Mouse (Mus musculus) midbrain, embryonic 12.5 days (tissue): ENCODE data around the gene Rpl6. TPM values are rescaled to one million over a fixed set of nuclear protein-coding genes. Genes with fewer than 3 reads are reported as not detected.

ENCODE experiments used
- ATAC-seq: fragments of 200-750 bp; cut with Nextera tagmentation; 2 replicates; pipeline ENCODE4 v1.8.0; 2017; ENCODE audit warnings: low read depth, moderate TSS enrichment, moderate library complexity; ENCODE audit not compliant: low FRiP score
- H3K27ac ChIP-seq: fragments of 300-500 bp; sonication (generic); replicated peaks from 2 replicates; pipeline ENCODE4 v1.5.1; 2016; ENCODE audit warnings: mild to moderate bottlenecking
- H3K27me3 ChIP-seq: fragments of 300-500 bp; sonication (generic); 2 replicates; pipeline ENCODE4 v1.6.1; 2016; ENCODE audit warnings: mild to moderate bottlenecking
- H3K36me3 ChIP-seq: fragments of 300-500 bp; sonication (generic); 2 replicates; pipeline ENCODE4 v1.6.1; 2016
- H3K4me1 ChIP-seq: fragments of 300-500 bp; sonication (generic); 2 replicates; pipeline ENCODE4 v1.6.1; 2016
- H3K4me2 ChIP-seq: fragments of 300-500 bp; sonication (generic); replicated peaks from 2 replicates; pipeline ENCODE4 v1.6.1; 2016; ENCODE audit warnings: mild to moderate bottlenecking, moderate library complexity
- H3K4me3 ChIP-seq: fragments of 300-500 bp; sonication (generic); 2 replicates; pipeline ENCODE4 v1.5.1; 2016; ENCODE audit warnings: mild to moderate bottlenecking
- H3K9ac ChIP-seq: fragments of 300-500 bp; sonication (generic); replicated peaks from 2 replicates; pipeline ENCODE4 v1.6.1; 2016; ENCODE audit warnings: mild to moderate bottlenecking, moderate library complexity
- H3K9me3 ChIP-seq: fragments of 300-500 bp; sonication (generic); 2 replicates; pipeline ENCODE4 v1.6.1; 2016; ENCODE audit warnings: mild to moderate bottlenecking
- WGBS: fragments of 180-500 bp; shearing (Covaris S2); methylation state at CpG from one replicate; pipeline ENCODE4 v1.1.7; 2016; 5-methylcytosine and 5-hydroxymethylcytosine counted together
- polyA plus RNA-seq: library from polyadenylated mRNA; unstranded; fragments of >200 nt; fragmentation: Nextera tagmentation; extraction: Ambion mirVana; gene quantifications from 2 replicates; pipeline ENCODE4 v1.2.1, GENCODE M21; 2016

Rpl6 gene
- polyA plus RNA-seq, 1 experiment from 2014 or later, result 502 TPM

DNA sequence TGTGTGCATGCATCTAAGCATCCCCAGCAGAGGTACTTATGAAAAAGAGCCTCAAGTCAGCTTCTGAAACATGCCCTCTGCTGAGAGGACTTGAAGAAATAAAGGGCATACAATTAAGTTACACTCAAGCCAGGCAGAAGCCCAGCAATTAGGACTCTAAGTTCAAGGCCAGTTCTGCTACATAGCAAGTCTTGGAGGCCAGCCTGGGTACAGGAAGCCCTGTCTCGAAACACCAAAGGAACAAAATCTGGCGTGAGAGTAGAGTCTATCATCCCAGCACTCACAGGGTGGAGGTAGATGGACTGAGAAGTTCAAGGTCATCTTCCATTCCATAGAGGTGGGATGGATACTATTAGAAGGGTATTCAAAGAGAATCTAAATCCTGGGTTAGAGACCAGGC, 19.9 kb upstream of the Rpl6 start:
- no peak overlapping the region for H3K9ac ChIP-seq
- no peaks in the 10 kb centered on the region for H3K36me3 ChIP-seq
- WGBS, result 90% methylated on average over 2 of the region's 2 CpGs
- no peak overlapping the region for H3K4me3 ChIP-seq
- H3K27me3 ChIP-seq, result no peaks in the 10 kb centered on the region
- ATAC-seq, result no peak
- peaks cover 51% of the 10 kb centered on the region for H3K4me1 ChIP-seq
- H3K9me3 ChIP-seq, result no peaks in the 10 kb centered on the region
- H3K27ac ChIP-seq, result 0 out of 2 replicates have a peak overlapping the region, but pooled peaks have one; percentile 16
- no peak overlapping the region for H3K4me2 ChIP-seq

DNA sequence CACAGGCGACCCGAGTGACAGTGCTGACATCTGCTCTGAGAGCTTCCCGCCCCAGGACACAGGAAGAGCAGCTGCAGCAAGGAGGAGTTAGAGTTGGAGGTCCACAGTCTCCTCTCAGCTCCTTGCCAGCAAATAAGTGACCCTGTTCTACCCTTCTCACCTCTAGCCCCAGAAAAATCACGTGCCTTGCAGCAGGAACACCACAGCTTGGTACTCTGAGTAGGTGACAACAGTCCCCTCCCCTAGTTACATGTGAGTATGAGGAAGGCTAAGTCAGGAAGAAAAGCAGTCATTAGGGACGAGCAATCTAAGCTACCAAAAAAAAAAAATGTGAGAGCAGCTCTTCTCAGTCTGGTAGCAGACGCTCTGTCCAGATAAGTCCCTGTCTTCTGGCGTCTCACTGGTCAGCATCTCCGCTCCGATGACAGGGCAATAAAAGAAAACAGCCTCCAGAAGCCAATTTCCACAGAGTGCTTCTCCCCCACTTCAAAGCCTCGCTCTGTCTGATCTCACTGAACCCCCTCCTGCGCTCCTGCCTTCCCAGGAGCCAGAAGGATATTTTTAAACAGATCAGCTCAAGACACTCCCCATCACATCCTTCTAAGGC, 19.2 kb upstream of the Rpl6 start:
- Histone ChIP-seq H3K27ac (peak overlapping the region; percentile 52), H3K9me3 (no peaks in the 10 kb centered on the region), H3K27me3 (no peaks in the 10 kb centered on the region), H3K4me3 (no peak overlapping the region), H3K4me1 (peaks cover 49% of the 10 kb centered on the region), H3K9ac (no peak overlapping the region), H3K4me2 (0 out of 2 replicates have a peak overlapping the region, but pooled peaks have one; percentile 4), H3K36me3 (no peaks in the 10 kb centered on the region)
- no peak for ATAC-seq
- WGBS, result 44% methylated on average over 11 of the region's 11 CpGs

DNA sequence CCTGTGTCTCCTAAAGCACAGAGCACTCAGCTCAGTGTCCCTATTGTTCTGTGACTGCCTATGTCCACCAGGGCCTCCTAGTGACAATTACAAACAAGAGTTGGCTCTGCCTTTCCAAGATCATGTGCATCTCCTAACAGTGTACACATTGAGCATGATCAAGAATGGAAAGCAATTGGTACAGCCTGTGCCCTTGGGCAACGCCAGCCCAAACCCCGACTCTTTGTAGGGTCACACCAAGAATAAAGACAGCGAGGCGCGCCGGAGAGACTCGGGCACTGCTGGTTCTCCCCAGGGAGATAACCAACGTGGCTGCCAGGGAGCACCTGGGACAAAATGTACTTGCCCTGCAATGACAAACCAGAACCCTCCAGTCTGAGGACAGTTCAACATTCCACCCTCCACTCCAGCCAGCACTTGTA, 16.7 kb upstream of the Rpl6 start:
- no peak for ATAC-seq
- Histone ChIP-seq H3K4me1 (peaks cover 58% of the 10 kb centered on the region), H3K27ac (no peak overlapping the region), H3K4me3 (no peak overlapping the region), H3K4me2 (peak overlapping the region; percentile 6; the same call in 1 of the 2 replicates), H3K9me3 (no peaks in the 10 kb centered on the region), H3K27me3 (no peaks in the 10 kb centered on the region), H3K36me3 (no peaks in the 10 kb centered on the region), H3K9ac (0 out of 2 replicates have a peak overlapping the region, but pooled peaks have one; percentile 11)
- WGBS, result 81% methylated on average over 8 of the region's 8 CpGs

DNA sequence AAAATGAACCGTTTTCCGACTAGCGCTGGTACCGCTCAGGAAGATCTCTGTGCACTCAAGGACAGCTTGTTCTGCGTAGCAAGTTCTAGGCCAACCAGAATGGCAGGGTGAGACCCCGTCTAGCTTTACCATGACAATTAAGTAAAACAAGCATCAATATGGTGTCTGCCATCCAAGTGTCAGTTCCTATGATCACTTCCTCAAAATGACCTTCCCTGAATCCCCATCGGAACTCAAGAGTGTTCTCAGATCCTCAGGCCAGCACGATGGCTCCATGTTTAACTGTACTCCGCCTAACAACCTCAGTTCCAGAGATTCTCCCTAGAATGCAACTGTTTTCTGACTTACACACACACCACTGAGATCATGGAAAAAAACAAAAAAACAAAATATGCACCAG, 16.0 kb upstream of the Rpl6 start:
- Histone ChIP-seq H3K4me2 (no peak overlapping the region; the same call in 1 of the 2 replicates), H3K36me3 (no peaks in the 10 kb centered on the region), H3K9ac (0 out of 2 replicates have a peak overlapping the region, but pooled peaks have one; percentile 11), H3K27me3 (no peaks in the 10 kb centered on the region), H3K27ac (no peak overlapping the region), H3K4me3 (no peak overlapping the region), H3K9me3 (no peaks in the 10 kb centered on the region), H3K4me1 (peaks cover 56% of the 10 kb centered on the region)
- WGBS, result 89% methylated on average over 9 of the region's 9 CpGs
- no peak for ATAC-seq

DNA sequence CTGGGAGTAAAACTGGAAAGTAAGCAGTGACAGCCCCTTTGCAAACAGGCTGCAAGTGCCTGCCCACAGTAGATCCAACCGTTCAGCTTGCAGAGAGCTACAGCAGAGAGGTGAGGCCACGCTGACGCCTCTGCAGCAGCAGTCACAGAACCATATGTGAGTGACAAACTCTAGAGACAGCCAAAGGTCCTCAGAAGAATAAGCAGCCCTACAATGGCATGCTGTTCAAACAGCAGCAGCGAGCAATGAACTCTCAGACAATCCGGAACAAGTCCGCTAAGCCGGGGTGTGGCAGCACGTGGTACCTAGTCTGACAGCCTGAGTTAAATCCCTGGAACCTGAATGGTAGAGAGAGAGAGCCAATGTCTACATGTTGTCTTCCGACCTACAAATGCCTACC, 15.1 kb upstream of the Rpl6 start:
- Histone ChIP-seq H3K4me1 (peaks cover 51% of the 10 kb centered on the region), H3K9me3 (no peaks in the 10 kb centered on the region), H3K9ac (no peak overlapping the region; the same call in 1 of the 2 replicates), H3K27ac (no peak overlapping the region; the same call in 1 of the 2 replicates), H3K36me3 (no peaks in the 10 kb centered on the region), H3K27me3 (no peaks in the 10 kb centered on the region), H3K4me3 (no peak overlapping the region), H3K4me2 (peak overlapping the region; percentile 21; the same call in 1 of the 2 replicates)
- 76% methylated on average over 9 of the region's 9 CpGs for WGBS
- ATAC-seq, result no peak

DNA sequence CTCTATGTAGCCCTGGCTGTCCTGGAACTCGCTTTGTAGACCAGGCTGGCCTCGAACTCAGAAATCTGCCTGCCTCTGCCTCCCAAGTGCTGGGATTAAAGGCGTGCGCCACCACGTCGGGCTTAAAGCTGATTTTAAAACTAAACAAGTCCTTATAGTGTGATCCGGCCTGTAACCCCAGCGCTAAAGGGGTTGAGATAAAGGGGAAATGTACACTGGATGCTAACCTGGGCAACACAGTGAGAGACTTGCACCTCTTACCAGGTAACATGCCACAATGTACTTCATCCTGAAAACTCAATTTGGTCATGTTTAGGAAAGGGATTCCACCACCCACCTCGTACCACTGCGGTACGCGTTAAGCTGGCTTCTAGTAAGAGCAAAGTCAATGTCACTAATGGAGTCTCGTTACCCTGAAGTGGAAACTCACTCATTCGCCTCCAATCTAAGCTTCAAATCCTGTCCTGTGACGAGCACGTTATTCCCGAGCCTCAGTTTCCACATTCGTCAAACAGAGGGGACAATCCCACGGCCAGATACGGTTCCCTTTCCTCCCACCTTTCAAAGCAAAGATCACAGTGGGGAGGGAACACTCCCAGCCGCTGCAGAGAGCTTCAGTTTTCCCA, 14.0 kb upstream of the Rpl6 start:
- 33% methylated on average over 21 of the region's 21 CpGs for WGBS
- H3K9me3 ChIP-seq, result no peaks in the 10 kb centered on the region
- 0 out of 2 replicates have a peak, but pooled peaks cover 3% of the 10 kb centered on the region for H3K27me3 ChIP-seq
- peak overlapping the region; percentile 99 for H3K4me3 ChIP-seq
- no peaks in the 10 kb centered on the region for H3K36me3 ChIP-seq
- ATAC-seq, result no peak
- H3K27ac ChIP-seq, result peak overlapping the region; percentile 79
- peaks cover 45% of the 10 kb centered on the region for H3K4me1 ChIP-seq
- H3K4me2 ChIP-seq, result peak overlapping the region; percentile 88
- peak overlapping the region; percentile 93 for H3K9ac ChIP-seq

DNA sequence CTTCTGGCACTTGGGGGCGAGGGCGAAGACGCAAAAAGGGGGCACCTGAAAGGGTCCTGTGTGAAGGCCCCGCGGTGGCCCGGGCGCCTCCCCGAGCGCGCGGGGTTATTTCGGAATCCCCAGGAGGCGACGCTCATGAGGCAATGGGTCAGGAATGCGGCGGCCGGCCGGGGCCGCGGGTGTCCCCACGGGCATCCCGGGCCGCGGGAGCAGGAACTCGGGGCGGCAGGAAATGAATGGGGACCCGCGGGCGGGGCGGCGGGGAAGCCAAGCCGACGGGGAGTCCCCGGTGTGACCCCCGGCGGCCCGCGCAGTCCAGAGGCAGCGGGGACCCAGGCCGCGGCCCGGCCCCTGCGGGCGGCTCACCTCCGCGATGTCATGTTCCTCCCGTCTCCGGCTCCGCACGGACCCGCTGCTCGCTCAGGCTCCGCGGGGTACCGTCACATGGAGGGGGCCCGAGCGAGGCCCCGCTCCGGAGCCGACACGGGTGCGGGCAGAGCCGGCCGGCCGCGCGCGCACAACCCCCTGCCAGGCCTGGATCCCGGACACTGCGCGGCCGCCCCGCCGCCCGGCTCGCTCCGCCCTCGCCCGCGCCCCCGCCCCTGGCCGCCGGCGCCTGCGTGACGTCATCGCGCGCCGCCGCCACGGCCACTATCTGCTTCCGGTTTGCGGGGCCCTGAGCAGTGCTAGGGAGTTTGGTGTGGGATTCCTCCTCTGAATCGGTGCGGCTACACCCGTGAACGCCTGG, 13.3 kb upstream of the Rpl6 start, which contains the start of gene Ptpn11:
Gene Ptpn11, minus strand, starts transcription at position 562 of the 748 bp plus-strand sequence.
- peak within 1 kb of the TSS; percentile 93 for H3K9ac ChIP-seq
- H3K4me2 ChIP-seq, result peak within 1 kb of the TSS; percentile 88
- peak within 1 kb of the TSS; percentile 79 for H3K27ac ChIP-seq
- peaks cover 38% of the 10 kb centered on the region for H3K4me1 ChIP-seq
- H3K36me3 ChIP-seq, result no peaks in the 10 kb centered on the region
- H3K4me3 ChIP-seq, result peak within 1 kb of the TSS; percentile 99
- no peaks in the 10 kb centered on the region for H3K9me3 ChIP-seq
- peak; percentile 92 for ATAC-seq
- H3K27me3 ChIP-seq, result 0 out of 2 replicates have a peak, but pooled peaks cover 3% of the 10 kb centered on the region
- WGBS, result 1% methylated on average over 79 of the region's 98 CpGs

DNA sequence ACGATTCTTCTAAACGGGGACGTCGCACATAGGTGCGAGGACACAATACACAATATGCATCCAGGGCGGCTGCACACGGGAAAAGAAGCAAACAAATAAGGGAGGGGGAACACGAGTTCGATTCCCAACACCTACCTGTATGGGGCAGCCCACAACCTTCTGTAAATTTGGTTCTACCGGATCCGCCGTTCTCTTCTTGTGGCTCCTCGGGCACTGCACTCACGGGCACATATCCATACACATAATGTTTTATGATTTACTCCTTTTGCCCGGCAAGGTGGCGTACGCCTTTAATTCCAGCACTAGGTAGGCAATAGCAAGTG, 12.7 kb upstream of the Rpl6 start:
- 10% methylated on average over 17 of the region's 17 CpGs for WGBS
- Histone ChIP-seq H3K27me3 (0 out of 2 replicates have a peak, but pooled peaks cover 3% of the 10 kb centered on the region), H3K36me3 (no peaks in the 10 kb centered on the region), H3K4me1 (peaks cover 37% of the 10 kb centered on the region), H3K9ac (peak overlapping the region; percentile 93), H3K4me3 (peak overlapping the region; percentile 99), H3K4me2 (peak overlapping the region; percentile 88), H3K9me3 (no peaks in the 10 kb centered on the region), H3K27ac (peak overlapping the region; percentile 64)
- peak; percentile 36 for ATAC-seq

DNA sequence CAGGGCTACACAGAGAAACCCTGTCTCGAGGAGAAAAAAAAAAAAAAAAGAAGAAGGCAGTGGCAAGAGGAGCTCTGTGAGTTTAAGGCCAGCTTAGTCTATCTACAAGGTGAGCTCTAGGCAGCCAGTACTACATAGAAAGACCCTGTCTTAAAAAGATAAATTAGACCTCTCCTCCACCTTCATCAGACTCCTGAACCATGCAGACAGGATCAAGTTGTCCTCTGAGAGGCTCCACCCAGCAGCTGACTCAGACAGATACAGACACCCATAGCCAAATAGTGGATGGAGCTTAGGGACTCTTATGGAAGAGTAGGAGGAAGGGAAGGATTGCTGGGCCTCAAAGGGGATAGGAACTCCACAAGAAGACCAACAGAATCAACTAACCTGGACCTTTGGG, 10.1 kb upstream of the Rpl6 start:
- WGBS, result 27% methylated on average over 1 of the region's 1 CpGs
- H3K9me3 ChIP-seq, result no peaks in the 10 kb centered on the region
- no peak for ATAC-seq
- H3K4me2 ChIP-seq, result no peak overlapping the region
- H3K4me3 ChIP-seq, result no peak overlapping the region
- H3K27ac ChIP-seq, result no peak overlapping the region
- H3K27me3 ChIP-seq, result 0 out of 2 replicates have a peak, but pooled peaks cover 5% of the 10 kb centered on the region
- no peaks in the 10 kb centered on the region for H3K36me3 ChIP-seq
- H3K9ac ChIP-seq, result no peak overlapping the region
- H3K4me1 ChIP-seq, result peaks cover 14% of the 10 kb centered on the region

DNA sequence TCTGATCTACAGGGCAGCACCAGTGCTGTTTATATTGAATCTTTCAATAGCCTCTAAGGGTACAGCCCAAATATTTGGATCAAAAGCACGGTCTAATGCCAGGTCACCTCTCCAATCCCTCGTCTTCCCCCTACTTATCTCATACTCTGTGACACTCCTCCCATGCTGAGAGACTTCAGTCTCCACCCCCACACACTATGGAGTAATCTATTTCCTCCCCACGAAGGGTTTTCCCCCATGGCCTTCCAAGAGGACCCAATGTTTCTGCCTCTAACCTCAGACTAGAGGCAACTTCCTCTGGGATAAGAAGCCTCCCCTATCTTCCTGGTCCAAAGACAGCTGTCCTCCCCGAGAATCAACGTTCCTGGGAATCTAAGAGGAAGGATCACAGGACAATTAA, 7.5 kb upstream of the Rpl6 start:
- Histone ChIP-seq H3K4me3 (no peak overlapping the region), H3K9ac (no peak overlapping the region), H3K36me3 (no peaks in the 10 kb centered on the region), H3K4me1 (0 out of 2 replicates have a peak, but pooled peaks cover under 1% of the 10 kb centered on the region), H3K9me3 (no peaks in the 10 kb centered on the region), H3K27ac (no peak overlapping the region), H3K4me2 (no peak overlapping the region), H3K27me3 (0 out of 2 replicates have a peak, but pooled peaks cover 5% of the 10 kb centered on the region)
- no peak for ATAC-seq
- 52% methylated on average over 5 of the region's 5 CpGs for WGBS

DNA sequence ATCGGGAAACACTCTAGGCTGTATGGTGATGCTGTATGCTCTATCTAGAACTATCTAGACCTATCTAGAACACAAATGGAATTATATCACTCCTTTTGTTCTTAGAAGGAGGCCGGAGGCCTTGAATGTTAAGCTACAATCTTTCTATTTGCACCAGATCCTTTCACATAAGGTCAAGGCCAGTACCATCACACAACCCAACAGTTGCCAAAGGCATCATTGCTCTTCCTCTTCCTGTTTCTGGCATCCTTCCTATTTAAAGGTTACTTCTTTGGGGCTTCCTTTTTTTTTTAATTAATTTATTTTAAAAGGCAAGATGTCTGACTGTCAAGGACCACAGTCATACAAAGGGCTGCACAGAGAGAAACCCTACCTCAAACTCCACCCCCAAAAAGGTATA, 6.9 kb upstream of the Rpl6 start:
- no peak overlapping the region for H3K9ac ChIP-seq

DNA sequence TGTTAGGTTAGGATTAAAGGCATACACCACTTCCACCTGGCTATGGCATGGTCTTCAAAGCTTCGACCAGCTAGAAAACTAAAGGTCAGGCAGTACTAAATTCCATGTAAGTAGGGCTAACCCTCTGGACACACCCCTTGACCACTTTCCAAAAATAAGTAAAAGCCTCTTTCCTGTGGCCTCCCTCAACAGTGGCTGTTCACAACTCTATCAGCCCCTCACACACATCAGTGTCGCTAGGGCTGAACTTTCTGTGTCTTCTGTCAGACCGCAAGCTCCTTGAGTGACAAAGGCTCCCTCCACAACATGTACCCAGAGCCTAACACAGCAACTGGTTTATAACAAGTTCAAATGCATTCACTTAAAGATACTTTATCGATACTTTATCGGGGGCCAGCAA, 5.9 kb upstream of the Rpl6 start:
- Histone ChIP-seq H3K4me2 (no peak overlapping the region), H3K4me1 (no peaks in the 10 kb centered on the region), H3K9ac (no peak overlapping the region), H3K27ac (no peak overlapping the region), H3K9me3 (no peaks in the 10 kb centered on the region), H3K36me3 (no peaks in the 10 kb centered on the region), H3K27me3 (0 out of 2 replicates have a peak, but pooled peaks cover 5% of the 10 kb centered on the region), H3K4me3 (no peak overlapping the region)
- WGBS, result 85% methylated on average over 5 of the region's 5 CpGs
- ATAC-seq, result no peak

More for the DNA sequence above, 6.9 kb upstream of the Rpl6 start:
- no peaks in the 10 kb centered on the region for H3K36me3 ChIP-seq
- no peaks in the 10 kb centered on the region for H3K9me3 ChIP-seq
- no peak for ATAC-seq
- no peak overlapping the region for H3K27ac ChIP-seq
- WGBS, result 95% methylated on average over 2 of the region's 2 CpGs
- no peaks in the 10 kb centered on the region for H3K4me1 ChIP-seq
- 0 out of 2 replicates have a peak, but pooled peaks cover 5% of the 10 kb centered on the region for H3K27me3 ChIP-seq
- no peak overlapping the region for H3K4me2 ChIP-seq
- H3K4me3 ChIP-seq, result no peak overlapping the region
